Mouse (Mus musculus) thymus, adult 2 months (tissue): ENCODE measurements around the gene Asic1.

Experiments used
- CTCF ChIP-seq: fragments of 200-500 bp; IDR thresholded peaks from 2 replicates; pipeline ENCODE4 v1.5.1; 2012; ENCODE audit warnings: mild to moderate bottlenecking, control low read depth, low read length, moderate library complexity, borderline replicate concordance; ENCODE audit not compliant: control insufficient read depth, poor library complexity, insufficient read depth; ENCODE audit errors: extremely low read depth
- POLR2A ChIP-seq: fragments of 200-500 bp; IDR thresholded peaks from 2 replicates; pipeline ENCODE4 v1.6.1; 2012; ENCODE audit warnings: mild to moderate bottlenecking, low read length, control low read depth, moderate library complexity; ENCODE audit not compliant: control insufficient read depth, poor library complexity, insufficient read depth; ENCODE audit errors: extremely low read depth

- no peak for TF ChIP-seq POLR2A
- TF ChIP-seq CTCF: no peak
Measured at GRCm38 (mm10) chr15:99650304-99650703, 19.9 kb upstream of the Asic1 start.
